Mouse (Mus musculus) neural tube, embryonic 12.5 days (tissue): ENCODE data around the gene Sec24d. TPM values are rescaled to one million over a fixed set of nuclear protein-coding genes. Genes with fewer than 3 reads are reported as not detected.
A peak's percentile ranks its signal among the peaks of the same experiment; 100 is the strongest.

ENCODE experiments used
- ATAC-seq: fragments of 200-750 bp; cut with Nextera tagmentation; 2 replicates; pipeline ENCODE4 v1.8.0; 2017; ENCODE audit warnings: low read depth, mild to moderate bottlenecking, moderate TSS enrichment, moderate library complexity; ENCODE audit not compliant: low FRiP score
- H3K27ac ChIP-seq: fragments of 300-500 bp; sonication (generic); 2 replicates; pipeline ENCODE4 v1.5.1; 2016
- H3K27me3 ChIP-seq: fragments of 300-500 bp; sonication (generic); replicated peaks from 2 replicates; pipeline ENCODE4 v1.6.1; 2016; ENCODE audit warnings: mild to moderate bottlenecking
- H3K36me3 ChIP-seq: fragments of 300-500 bp; sonication (generic); 2 replicates; pipeline ENCODE4 v1.6.1; 2016; ENCODE audit warnings: mild to moderate bottlenecking
- H3K4me1 ChIP-seq: fragments of 300-500 bp; sonication (generic); 2 replicates; pipeline ENCODE4 v1.6.1; 2016
- H3K4me2 ChIP-seq: fragments of 300-500 bp; sonication (generic); replicated peaks from 2 replicates; pipeline ENCODE4 v1.6.1; 2016; ENCODE audit warnings: mild to moderate bottlenecking
- H3K4me3 ChIP-seq: fragments of 300-500 bp; sonication (generic); 2 replicates; pipeline ENCODE4 v1.5.1; 2016
- H3K9ac ChIP-seq: fragments of 300-500 bp; sonication (generic); 2 replicates; pipeline ENCODE4 v1.6.1; 2016; ENCODE audit warnings: mild to moderate bottlenecking
- H3K9me3 ChIP-seq: fragments of 300-500 bp; sonication (generic); 2 replicates; pipeline ENCODE4 v1.6.1; 2016; ENCODE audit warnings: mild to moderate bottlenecking
- WGBS: fragments of 180-500 bp; shearing (Covaris S2); methylation state at CpG from one replicate; pipeline ENCODE4 v1.1.7; 2016; 5-methylcytosine and 5-hydroxymethylcytosine counted together
- polyA plus RNA-seq: library from polyadenylated mRNA; unstranded; fragments of >200 nt; fragmentation: Nextera tagmentation; extraction: Ambion mirVana; gene quantifications from 2 replicates; pipeline ENCODE4 v1.2.1, GENCODE M21; 2016

The Sec24d gene
- polyA plus RNA-seq, 1 experiment from 2014 or later = 24.2 TPM

DNA sequence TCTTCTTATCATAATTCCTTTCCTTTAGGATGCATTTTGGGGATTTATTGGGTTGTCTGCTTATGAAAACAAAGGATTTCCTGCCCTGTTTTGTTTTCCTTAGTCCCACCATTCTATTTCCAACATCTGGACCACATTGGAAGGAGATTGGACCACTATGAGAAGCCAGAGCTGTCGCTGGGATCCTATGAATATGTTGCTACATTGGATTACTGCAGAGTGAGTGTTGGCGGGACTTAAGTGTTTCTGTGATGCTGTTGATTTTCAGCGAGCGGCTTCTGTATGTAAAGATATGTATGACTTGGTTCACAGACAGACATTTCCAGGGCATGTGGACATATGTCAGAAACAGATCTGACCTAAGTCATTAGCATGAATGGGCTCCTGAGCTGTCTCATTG, 63.0 kb downstream of the Sec24d start:
- no peaks in the 10 kb centered on the region for H3K9me3 ChIP-seq
- H3K36me3 ChIP-seq = no peaks in the 10 kb centered on the region
- no peaks in the 10 kb centered on the region for H3K27me3 ChIP-seq
- no peak overlapping the region for H3K27ac ChIP-seq
- H3K4me1 ChIP-seq = no peaks in the 10 kb centered on the region
- H3K9ac ChIP-seq = no peak overlapping the region
- H3K4me3 ChIP-seq = no peak overlapping the region
- H3K4me2 ChIP-seq = no peak overlapping the region
- 83% methylated on average over 4 of the region's 4 CpGs for WGBS
- no peak for ATAC-seq

DNA sequence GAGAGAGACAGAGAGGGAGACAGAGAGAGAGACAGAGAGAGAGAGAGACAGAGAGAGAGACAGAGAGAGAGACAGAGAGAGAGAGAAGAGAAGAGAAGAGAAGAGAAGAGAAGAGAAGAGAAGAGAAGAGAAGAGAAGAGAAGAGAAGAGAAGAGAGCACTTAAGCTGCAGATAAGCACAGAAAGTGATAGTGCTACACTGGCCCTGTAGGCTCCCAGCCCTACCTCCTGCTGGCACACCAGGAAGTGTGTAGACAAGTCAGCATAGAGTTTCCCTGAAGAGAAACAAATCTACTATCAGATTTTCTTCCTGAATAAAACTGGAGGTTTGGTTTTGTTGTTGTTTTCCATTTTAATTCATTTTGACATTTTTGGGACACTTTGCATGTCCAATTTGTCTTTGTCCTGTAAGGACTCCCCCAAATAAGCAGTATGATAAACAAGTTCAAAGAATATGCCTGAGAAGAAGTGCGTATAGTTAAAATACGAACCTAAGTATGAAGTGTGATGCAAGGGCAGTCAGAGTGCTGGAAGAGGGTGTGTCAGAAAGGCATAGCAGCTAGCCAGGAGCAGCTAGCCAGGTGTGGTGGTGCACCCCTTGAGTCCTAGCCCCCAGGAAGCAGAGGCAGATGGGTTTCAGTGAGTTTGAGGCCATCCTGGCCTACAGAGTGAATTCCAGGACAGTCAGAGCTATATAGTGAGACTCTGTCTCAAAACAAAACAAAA, 65.2 kb downstream of the Sec24d start:
- no peak for ATAC-seq
- no peak overlapping the region for H3K9ac ChIP-seq
- no peaks in the 10 kb centered on the region for H3K4me1 ChIP-seq
- no peaks in the 10 kb centered on the region for H3K27me3 ChIP-seq
- H3K4me2 ChIP-seq = no peak overlapping the region
- no peaks in the 10 kb centered on the region for H3K36me3 ChIP-seq
- no peak overlapping the region for H3K27ac ChIP-seq
- WGBS = 92% methylated on average over 2 of the region's 2 CpGs
- H3K4me3 ChIP-seq = no peak overlapping the region
- H3K9me3 ChIP-seq = no peaks in the 10 kb centered on the region

DNA sequence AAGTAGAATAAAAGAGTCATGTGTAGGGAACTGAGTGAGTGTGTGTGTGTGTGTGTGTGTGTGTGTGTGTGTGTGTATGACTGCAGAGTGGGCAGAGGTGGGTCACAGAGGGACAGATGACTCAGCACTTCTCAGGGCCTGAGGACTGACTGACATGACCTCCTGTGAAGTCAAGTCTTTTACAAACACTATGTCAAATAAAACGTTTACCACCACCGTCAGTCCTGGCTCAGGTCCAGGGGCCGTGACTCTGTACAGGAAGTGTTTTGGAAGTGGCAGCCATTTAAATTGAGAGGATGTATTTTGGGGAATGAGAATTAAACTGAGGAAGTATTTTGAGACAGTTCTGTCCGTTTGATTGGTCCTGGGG, 65.8 kb downstream of the Sec24d start:
- no peak overlapping the region for H3K4me2 ChIP-seq
- H3K27me3 ChIP-seq = no peaks in the 10 kb centered on the region
- no peak overlapping the region for H3K4me3 ChIP-seq
- no peak overlapping the region for H3K9ac ChIP-seq
- H3K4me1 ChIP-seq = no peaks in the 10 kb centered on the region
- WGBS = 54% methylated on average over 4 of the region's 4 CpGs
- H3K27ac ChIP-seq = no peak overlapping the region
- no peaks in the 10 kb centered on the region for H3K9me3 ChIP-seq
- ATAC-seq = no peak
- no peaks in the 10 kb centered on the region for H3K36me3 ChIP-seq

DNA sequence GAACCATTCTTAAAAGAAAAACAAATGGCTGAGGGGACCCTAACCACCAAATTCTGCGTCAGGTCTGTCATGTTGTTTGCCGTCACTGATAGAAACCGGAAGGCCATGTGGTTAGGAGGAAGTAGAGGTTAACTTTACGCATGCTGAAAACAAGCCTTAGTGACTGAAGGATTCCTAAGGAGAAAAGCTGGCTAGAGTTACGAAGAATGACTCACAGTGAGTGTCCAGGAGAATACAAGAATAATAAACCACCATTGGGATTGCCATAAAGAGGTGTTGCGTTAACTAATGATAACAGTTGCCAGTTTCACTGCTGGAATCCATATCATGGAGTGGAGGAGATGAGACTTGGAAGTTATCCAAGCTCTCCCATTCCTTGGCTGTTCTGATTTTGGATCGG, 67.7 kb downstream of the Sec24d start:
- H3K36me3 ChIP-seq = no peaks in the 10 kb centered on the region
- no peaks in the 10 kb centered on the region for H3K4me1 ChIP-seq
- no peak overlapping the region for H3K4me3 ChIP-seq
- H3K9ac ChIP-seq = no peak overlapping the region
- H3K9me3 ChIP-seq = no peaks in the 10 kb centered on the region
- H3K4me2 ChIP-seq = no peak overlapping the region
- ATAC-seq = no peak
- no peak overlapping the region for H3K27ac ChIP-seq
- no peaks in the 10 kb centered on the region for H3K27me3 ChIP-seq
- WGBS = 80% methylated on average over 7 of the region's 7 CpGs

DNA sequence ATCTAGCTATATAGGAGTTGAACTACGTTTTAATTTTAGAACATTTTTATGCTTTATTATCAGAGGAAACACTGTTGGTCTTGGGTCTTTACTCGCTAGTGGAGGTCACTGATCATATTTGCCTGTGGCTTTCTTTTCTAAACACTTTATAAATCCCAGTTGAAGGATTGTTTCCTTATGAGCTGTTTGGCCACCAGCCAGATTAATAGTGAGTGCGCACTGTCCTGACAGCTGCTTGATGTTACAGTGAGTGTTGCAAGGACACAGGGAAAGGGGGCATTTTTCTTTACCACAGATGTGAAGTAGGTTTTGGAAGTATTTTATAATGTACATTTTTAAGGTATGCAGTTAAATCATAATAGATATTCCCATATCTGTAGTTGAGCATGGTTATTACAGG, 68.2 kb downstream of the Sec24d start:
- H3K9me3 ChIP-seq = no peaks in the 10 kb centered on the region
- H3K4me3 ChIP-seq = no peak overlapping the region
- no peak overlapping the region for H3K27ac ChIP-seq
- ATAC-seq = no peak
- H3K4me1 ChIP-seq = no peaks in the 10 kb centered on the region
- H3K27me3 ChIP-seq = no peaks in the 10 kb centered on the region
- no peak overlapping the region for H3K9ac ChIP-seq
- H3K4me2 ChIP-seq = no peak overlapping the region
- WGBS = 78% methylated on average over 3 of the region's 3 CpGs
- no peaks in the 10 kb centered on the region for H3K36me3 ChIP-seq

DNA sequence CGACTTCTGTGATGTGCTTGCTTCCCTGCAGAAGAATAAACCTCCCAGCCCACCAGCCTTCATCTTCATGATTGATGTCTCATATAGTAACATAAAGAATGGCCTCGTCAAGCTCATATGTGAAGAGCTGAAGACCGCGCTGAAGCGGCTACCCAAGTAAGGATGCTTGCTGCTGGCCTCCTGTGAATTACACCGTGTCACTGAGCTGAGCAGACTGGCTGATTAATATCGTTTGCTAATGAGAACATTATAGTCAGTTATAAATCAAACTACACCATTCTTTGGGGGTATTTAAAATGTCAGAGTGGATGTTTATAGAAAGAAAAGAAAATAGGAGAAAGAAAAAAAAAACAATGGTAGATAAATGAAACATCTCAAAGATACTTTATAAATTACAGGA, 69.2 kb downstream of the Sec24d start:
- H3K36me3 ChIP-seq = no peaks in the 10 kb centered on the region
- no peaks in the 10 kb centered on the region for H3K4me1 ChIP-seq
- 0 out of 2 replicates have a peak, but pooled peaks have one; percentile 53 for ATAC-seq
- H3K27me3 ChIP-seq = no peaks in the 10 kb centered on the region
- H3K4me2 ChIP-seq = no peak overlapping the region
- H3K9me3 ChIP-seq = no peaks in the 10 kb centered on the region
- WGBS = 47% methylated on average over 7 of the region's 7 CpGs
- H3K27ac ChIP-seq = no peak overlapping the region
- no peak overlapping the region for H3K9ac ChIP-seq
- H3K4me3 ChIP-seq = no peak overlapping the region

DNA sequence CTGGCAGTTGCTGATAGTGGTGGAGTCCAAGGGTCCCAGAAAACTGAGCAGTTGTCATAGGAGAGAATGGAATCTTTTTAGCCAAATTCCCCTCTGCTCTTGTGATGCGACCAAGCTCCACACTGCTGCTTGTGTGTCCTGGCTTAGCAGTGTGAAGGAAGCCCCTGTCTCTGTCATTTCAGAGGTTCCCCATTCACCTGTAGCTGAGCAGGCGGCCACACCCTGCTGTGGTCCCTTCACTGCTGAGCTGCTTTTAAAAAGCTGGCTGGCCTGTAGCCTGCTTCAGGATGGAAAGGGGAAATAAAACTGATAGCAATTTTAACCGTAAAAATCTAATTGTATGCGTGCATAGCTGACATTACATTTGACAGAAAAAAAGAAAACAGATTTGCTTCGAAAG, 69.7 kb downstream of the Sec24d start:
- Histone ChIP-seq H3K27ac (no peak overlapping the region), H3K4me3 (no peak overlapping the region), H3K27me3 (no peaks in the 10 kb centered on the region), H3K9ac (no peak overlapping the region), H3K4me1 (no peaks in the 10 kb centered on the region), H3K4me2 (no peak overlapping the region), H3K9me3 (no peaks in the 10 kb centered on the region), H3K36me3 (no peaks in the 10 kb centered on the region)
- WGBS = 87% methylated on average over 5 of the region's 5 CpGs
- no peak for ATAC-seq

DNA sequence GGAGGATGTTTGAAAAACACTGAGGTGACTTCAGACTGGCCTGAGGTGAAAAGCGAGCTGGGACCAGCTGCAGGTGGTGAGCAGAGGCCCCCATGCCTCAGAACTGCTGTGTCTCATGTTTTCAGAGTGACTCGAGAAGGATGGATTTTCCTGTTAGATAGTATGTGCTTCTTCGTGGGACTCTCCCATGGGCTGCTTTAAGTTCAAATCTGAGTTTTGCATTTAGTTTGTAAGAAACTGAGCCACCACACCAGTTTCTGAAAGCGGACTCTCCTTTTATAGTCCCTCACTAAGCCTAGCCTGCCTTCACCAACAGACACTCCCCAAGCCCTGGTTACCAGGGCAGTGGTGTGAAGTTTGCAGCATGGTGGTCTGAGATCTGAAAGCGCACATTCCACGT, 70.6 kb downstream of the Sec24d start:
- Histone ChIP-seq H3K4me2 (no peak overlapping the region), H3K27me3 (no peaks in the 10 kb centered on the region), H3K36me3 (no peaks in the 10 kb centered on the region), H3K9me3 (no peaks in the 10 kb centered on the region), H3K4me3 (no peak overlapping the region), H3K9ac (no peak overlapping the region), H3K27ac (no peak overlapping the region), H3K4me1 (no peaks in the 10 kb centered on the region)
- 74% methylated on average over 6 of the region's 6 CpGs for WGBS
- no peak for ATAC-seq

DNA sequence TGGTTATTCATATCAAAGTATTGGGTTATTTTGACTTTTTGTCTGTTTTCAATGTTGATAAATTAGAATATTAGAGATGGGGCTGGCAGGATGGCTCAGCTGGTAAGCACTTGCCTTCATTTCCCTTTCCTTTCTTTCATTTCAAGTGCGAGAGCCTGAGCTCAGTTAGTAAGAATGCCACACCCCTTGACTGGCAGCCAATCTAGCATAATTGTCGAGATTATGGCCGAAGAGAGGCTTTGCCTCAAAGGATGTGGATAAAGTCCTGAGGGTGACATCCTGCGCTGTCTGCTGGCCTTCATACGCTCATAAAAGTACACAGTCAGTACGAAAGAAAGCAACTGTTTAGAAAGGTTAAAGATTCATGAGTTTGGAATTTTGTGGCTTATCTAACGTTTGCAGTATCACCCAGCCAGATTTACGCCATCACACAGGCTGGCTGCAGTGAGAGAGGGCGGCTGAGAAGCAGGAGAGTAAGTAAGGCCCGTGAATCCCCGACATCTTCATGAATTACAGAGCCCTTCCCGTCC, 71.5 kb downstream of the Sec24d start:
- Histone ChIP-seq H3K4me1 (no peaks in the 10 kb centered on the region), H3K27ac (no peak overlapping the region), H3K4me2 (no peak overlapping the region), H3K9ac (no peak overlapping the region), H3K27me3 (no peaks in the 10 kb centered on the region), H3K36me3 (no peaks in the 10 kb centered on the region), H3K9me3 (no peaks in the 10 kb centered on the region), H3K4me3 (no peak overlapping the region)
- 75% methylated on average over 12 of the region's 12 CpGs for WGBS
- no peak for ATAC-seq

DNA sequence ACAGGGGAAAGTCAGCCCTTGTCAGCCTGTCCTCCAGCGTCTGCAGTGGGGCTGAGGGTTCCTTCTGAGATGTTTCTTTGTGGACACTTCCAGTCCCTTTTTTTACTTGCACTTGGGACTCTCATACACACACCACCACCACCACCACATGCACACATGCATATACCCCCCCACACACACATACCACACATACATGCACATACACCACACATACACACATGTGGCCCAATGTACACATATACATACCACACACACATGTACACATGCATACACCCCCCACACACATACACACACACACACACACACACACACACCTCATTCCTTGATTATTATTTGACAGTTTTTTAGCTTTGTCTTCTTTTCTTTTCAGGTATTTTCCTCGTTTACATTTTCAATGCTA, 73.8 kb downstream of the Sec24d start:
- H3K4me2 ChIP-seq = no peak overlapping the region
- 86% methylated on average over 2 of the region's 2 CpGs for WGBS
- H3K9me3 ChIP-seq = no peaks in the 10 kb centered on the region
- H3K4me1 ChIP-seq = no peaks in the 10 kb centered on the region
- no peaks in the 10 kb centered on the region for H3K36me3 ChIP-seq
- H3K4me3 ChIP-seq = no peak overlapping the region
- H3K9ac ChIP-seq = no peak overlapping the region
- H3K27me3 ChIP-seq = no peaks in the 10 kb centered on the region
- H3K27ac ChIP-seq = no peak overlapping the region
- no peak for ATAC-seq

DNA sequence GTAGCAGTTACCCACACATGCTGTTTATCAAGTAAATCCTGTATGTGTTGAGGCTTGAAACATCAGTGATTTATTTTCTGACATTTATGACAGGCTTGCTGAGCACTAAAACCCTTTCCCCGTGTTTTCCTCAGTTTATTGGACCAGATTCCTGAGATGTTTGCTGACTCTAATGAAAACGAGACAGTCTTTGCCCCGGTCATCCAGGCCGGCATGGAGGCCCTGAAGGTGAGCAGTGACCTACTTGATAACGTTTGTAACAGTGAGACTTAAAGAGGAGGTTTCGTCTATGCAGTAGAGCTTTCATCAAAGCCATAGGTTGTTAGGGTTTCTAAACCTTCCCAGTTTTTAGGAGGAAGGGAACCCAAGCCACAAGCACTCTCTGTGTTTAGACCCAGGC, 76.4 kb downstream of the Sec24d start:
- Histone ChIP-seq H3K27ac (no peak overlapping the region), H3K4me3 (no peak overlapping the region), H3K9ac (no peak overlapping the region), H3K36me3 (no peaks in the 10 kb centered on the region), H3K27me3 (no peaks in the 10 kb centered on the region), H3K4me2 (no peak overlapping the region), H3K9me3 (no peaks in the 10 kb centered on the region), H3K4me1 (no peaks in the 10 kb centered on the region)
- no peak for ATAC-seq
- 41% methylated on average over 6 of the region's 6 CpGs for WGBS

DNA sequence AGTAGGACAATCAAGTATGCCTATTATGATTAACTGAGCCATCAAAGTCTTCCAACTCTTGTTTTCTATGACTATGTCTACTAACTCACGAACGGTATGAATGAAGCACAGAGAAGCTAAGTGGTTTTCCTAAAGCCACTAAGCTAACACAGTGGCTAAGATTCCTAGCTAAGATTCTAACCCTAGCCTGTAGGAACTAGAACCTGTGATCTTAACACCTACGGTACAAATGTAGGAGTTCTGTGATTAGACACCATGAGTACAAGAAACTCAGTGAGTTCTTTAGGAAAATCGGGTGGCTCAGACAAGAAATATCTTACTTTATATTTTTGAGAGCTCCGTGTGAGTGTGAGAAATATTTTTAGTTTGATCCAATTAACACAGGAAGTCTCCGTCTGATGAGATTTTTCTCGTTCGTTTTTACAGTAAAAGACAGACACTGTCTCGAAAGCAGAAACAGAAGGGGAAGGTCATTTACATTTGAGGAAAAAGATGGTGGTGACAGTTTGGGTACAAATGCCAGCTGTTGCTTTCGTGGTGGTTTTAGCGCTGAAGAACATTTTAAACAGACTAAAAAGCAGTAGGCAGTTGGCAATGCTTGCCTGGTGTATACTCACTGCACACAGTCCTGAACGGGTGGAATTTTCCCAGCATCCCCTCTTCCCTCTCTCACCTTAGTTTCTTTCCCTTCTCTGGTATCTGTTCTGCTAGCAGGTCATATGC, 81.0 kb downstream of the Sec24d start:
- Histone ChIP-seq H3K27me3 (no peaks in the 10 kb centered on the region), H3K4me3 (no peak overlapping the region), H3K9me3 (no peaks in the 10 kb centered on the region), H3K4me1 (no peaks in the 10 kb centered on the region), H3K9ac (no peak overlapping the region), H3K27ac (no peak overlapping the region), H3K4me2 (no peak overlapping the region), H3K36me3 (no peaks in the 10 kb centered on the region)
- ATAC-seq = no peak
- WGBS = 96% methylated on average over 12 of the region's 12 CpGs

DNA sequence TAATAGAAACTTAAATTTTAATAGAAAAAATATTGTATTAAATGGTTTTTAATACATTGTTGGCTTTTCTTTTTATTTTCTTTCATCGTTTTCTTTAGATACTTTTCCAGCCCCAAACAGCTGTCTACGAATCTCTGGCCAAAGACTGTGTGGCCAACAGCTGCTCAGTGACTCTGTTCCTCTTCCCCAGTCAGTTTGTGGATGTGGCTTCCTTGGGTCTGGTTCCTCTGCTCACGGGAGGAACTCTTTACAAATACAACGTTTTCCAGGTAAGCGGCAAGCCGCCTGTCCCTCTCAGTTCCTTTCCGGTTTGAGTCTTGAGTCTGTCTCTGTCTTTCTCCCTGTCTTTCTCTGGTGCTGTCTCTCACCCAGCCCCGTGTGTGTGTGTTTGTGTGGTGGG, 83.3 kb downstream of the Sec24d start:
- Histone ChIP-seq H3K4me2 (no peak overlapping the region), H3K4me1 (no peaks in the 10 kb centered on the region), H3K27ac (no peak overlapping the region), H3K36me3 (no peaks in the 10 kb centered on the region), H3K27me3 (no peaks in the 10 kb centered on the region), H3K9me3 (no peaks in the 10 kb centered on the region), H3K9ac (no peak overlapping the region), H3K4me3 (no peak overlapping the region)
- no peak for ATAC-seq
- 88% methylated on average over 8 of the region's 8 CpGs for WGBS
